Mouse (Mus musculus) stomach, postnatal 0 days (tissue): Measurements from ENCODE around the gene Sdcbp2.

Source experiments
- CTCF ChIP-seq: IDR thresholded peaks from 2 replicates; pipeline ENCODE4 v1.5.1; 2016; ENCODE audit warnings: antibody characterized with exemption, low read depth, mild to moderate bottlenecking, moderate library complexity
- EP300 ChIP-seq: optimal IDR thresholded peaks from 2 replicates; pipeline ENCODE3; 2016; ENCODE audit warnings: antibody characterized with exemption

- no peak for TF ChIP-seq CTCF
- no peak for TF ChIP-seq EP300
Measured at GRCm38 (mm10) chr2:151549615-151550121, 22.8 kb upstream of the Sdcbp2 start.
